Mouse (Mus musculus): ENCODE measurements around the gene Scpep1. TPM values are rescaled to one million over a fixed set of nuclear protein-coding genes. Genes with fewer than 3 reads are reported as not detected.

The Scpep1 gene
- polyA plus RNA-seq, 1 experiment from 2014 or later, result 81.0 TPM

GRCm38 (mm10) chr11:88934089-88935000 lies 20.9 kb downstream of the Scpep1 start:
- H3K9me3 ChIP-seq (replicated peaks), result no peaks in the 10 kb centered on the region
- no peak overlapping the region for H3K4me3 ChIP-seq
- WGBS, result 93% methylated on average over 19 of the region's 19 CpGs
- no peaks in the 10 kb centered on the region for H3K4me1 ChIP-seq
- no peak for DNase-seq (ENCODE audit: low spot score)
- no peaks in the 10 kb centered on the region for H3K27me3 ChIP-seq (ENCODE audit: low read depth, poor library complexity, severe bottlenecking)
- H3K36me3 ChIP-seq, result peaks cover 96% of the 10 kb centered on the region
- no peak overlapping the region for H3K27ac ChIP-seq (replicated peaks)

DNA sequence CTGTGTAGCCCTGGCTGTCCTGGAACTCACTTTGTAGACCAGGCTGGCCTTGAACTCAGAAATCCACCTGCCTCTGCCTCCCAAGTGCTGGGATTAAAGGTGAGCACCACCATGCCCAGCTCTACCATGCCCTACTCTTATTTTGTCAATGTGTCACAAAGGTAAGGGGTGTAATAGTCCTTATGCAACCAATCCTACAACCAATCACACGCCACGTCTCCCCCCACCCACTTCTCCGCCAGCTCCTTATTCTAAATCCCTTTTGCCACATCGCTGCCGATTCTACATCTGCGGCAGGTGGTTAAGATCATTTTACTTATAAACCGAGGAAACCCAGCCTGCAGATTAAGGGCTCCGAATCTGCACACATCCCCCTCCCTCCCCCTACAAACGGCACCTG lies 22.2 kb downstream of the Scpep1 start:
- peaks cover 97% of the 10 kb centered on the region for H3K36me3 ChIP-seq

DNA sequence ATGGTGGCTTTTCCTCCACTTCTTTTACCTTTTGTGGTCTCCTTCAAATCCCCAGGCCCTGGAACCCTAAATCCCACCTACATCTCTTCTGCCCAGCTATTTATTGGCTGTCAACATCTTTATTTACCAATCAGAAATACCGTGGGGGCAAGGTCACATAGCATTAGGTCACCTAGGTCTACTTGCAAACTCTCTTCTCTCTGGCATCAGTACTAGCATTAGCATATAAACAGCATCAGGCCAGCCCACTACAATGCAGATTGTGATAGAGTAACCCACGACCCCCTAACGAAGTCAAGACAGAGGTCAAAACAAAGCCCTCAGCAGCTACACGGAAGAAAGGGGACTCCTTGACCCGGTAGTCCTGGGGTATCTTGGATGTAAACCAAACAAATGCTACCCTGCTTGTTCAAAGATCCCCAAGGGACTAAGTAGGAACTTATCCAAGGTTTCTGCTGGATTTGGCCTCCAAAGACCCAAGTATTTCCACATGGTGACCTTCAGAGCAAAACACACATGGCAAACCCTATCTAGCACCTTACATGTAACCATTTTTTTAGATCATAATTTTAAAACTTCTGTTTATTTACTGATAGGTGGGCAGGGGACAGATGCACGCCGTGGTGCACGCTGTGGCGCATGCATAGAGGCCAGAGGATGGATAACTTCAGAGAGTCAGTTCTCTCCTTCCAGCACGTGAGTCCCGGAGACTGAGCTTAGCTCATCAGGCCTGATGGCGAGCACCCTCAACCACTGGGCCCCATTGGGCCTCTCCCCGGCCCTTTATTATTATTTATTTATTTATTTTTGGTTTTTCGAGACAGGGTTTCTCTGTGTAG lies 23.4 kb downstream of the Scpep1 start:
- H3K4me1 ChIP-seq, result no peaks in the 10 kb centered on the region
- H3K27me3 ChIP-seq (ENCODE audit: low read depth, poor library complexity, severe bottlenecking), result no peaks in the 10 kb centered on the region
- H3K4me3 ChIP-seq, result no peak overlapping the region
- 75% methylated on average over 14 of the region's 14 CpGs for WGBS
- no peak for DNase-seq (ENCODE audit: low spot score)
- H3K9me3 ChIP-seq (replicated peaks), result no peaks in the 10 kb centered on the region
- peaks cover 97% of the 10 kb centered on the region for H3K36me3 ChIP-seq
- no peak overlapping the region for H3K27ac ChIP-seq (replicated peaks)

More for the DNA sequence above, 22.2 kb downstream of the Scpep1 start:
- no peaks in the 10 kb centered on the region for H3K27me3 ChIP-seq (ENCODE audit: low read depth, poor library complexity, severe bottlenecking)
- DNase-seq (ENCODE audit: low spot score), result no peak
- no peak overlapping the region for H3K27ac ChIP-seq (replicated peaks)
- H3K9me3 ChIP-seq (replicated peaks), result no peaks in the 10 kb centered on the region
- 92% methylated on average over 9 of the region's 9 CpGs for WGBS
- no peaks in the 10 kb centered on the region for H3K4me1 ChIP-seq
- no peak overlapping the region for H3K4me3 ChIP-seq

DNA sequence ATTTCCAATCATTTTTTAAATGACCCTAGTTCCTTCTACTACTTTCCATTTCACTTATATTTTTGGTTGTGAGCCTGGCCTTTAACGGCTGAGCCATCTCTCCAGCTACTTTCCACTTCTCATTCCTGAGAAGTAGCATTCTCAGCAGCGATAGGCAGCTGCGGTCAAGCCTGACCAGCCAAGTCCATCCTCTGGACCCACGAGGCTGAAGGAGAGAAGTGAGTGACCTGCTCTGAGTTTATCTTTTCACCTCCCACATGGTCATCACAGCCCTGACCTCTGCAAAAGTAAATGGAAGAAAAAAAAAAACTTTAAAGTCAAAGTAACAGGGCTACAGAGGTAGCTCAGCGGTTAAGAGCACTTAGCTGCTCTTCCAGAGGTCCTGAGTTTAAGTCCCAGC lies 28.7 kb downstream of the Scpep1 start:
- no peaks in the 10 kb centered on the region for H3K4me1 ChIP-seq
- no peak overlapping the region for H3K4me3 ChIP-seq
- WGBS, result 90% methylated on average over 5 of the region's 5 CpGs
- H3K36me3 ChIP-seq, result peaks cover 96% of the 10 kb centered on the region
- H3K9me3 ChIP-seq (replicated peaks), result no peaks in the 10 kb centered on the region
- H3K27ac ChIP-seq (replicated peaks), result no peak overlapping the region
- H3K27me3 ChIP-seq (ENCODE audit: low read depth, poor library complexity, severe bottlenecking), result no peaks in the 10 kb centered on the region
- DNase-seq (ENCODE audit: low spot score), result no peak

DNA sequence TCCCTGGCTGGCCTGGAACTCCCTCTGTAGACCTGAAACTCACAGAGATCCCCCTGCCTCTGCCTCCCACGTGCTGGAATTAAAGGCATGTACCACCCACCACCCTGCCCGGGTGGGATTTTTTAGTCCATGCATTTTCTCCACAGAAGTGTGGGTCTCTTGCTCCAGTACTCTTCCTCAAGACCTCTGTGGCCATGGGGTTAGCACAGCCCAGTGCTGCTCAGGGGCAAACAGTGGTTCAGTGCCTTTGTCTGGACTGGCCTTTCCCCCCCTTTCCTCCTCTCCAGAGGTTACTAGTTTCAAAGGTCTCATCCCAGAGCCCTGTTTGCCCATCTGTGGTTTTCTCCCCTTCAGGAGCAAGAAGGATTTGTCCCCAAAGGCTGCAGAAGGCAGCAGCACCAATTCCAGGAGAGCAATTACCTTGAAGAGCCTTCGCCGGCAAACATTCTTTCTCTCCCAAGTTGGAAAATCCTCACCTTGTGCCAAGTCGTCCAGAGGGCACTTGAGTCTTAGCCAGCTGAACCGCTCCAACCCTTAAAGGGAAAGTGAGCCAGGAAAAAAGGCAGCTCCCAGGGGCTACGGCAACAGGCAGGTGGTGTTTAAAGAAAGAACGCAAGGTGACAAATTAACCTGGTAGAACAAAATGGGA lies 45.8 kb downstream of the Scpep1 start:
- H3K4me3 ChIP-seq, result no peak overlapping the region
- 90% methylated on average over 8 of the region's 8 CpGs for WGBS
- H3K27me3 ChIP-seq (ENCODE audit: low read depth, poor library complexity, severe bottlenecking), result no peaks in the 10 kb centered on the region
- no peak overlapping the region for H3K27ac ChIP-seq (replicated peaks)
- H3K9me3 ChIP-seq (replicated peaks), result 0 out of 2 replicates have a peak, but pooled peaks cover 7% of the 10 kb centered on the region
- no peaks in the 10 kb centered on the region for H3K4me1 ChIP-seq
- H3K36me3 ChIP-seq, result no peaks in the 10 kb centered on the region
- DNase-seq (ENCODE audit: low spot score), result no peak

GRCm38 (mm10) chr11:88908557-88909211 lies 46.6 kb downstream of the Scpep1 start:
- Histone ChIP-seq H3K27me3 (ENCODE audit: low read depth, poor library complexity, severe bottlenecking) (no peaks in the 10 kb centered on the region), H3K36me3 (no peaks in the 10 kb centered on the region), H3K9me3 (replicated peaks) (0 out of 2 replicates have a peak, but pooled peaks cover 7% of the 10 kb centered on the region), H3K4me1 (no peaks in the 10 kb centered on the region), H3K4me3 (no peak overlapping the region), H3K27ac (replicated peaks) (no peak overlapping the region)
- peak; percentile 36 for DNase-seq (ENCODE audit: low spot score)
- 100% methylated on average over 1 of the region's 1 CpGs for WGBS

DNA sequence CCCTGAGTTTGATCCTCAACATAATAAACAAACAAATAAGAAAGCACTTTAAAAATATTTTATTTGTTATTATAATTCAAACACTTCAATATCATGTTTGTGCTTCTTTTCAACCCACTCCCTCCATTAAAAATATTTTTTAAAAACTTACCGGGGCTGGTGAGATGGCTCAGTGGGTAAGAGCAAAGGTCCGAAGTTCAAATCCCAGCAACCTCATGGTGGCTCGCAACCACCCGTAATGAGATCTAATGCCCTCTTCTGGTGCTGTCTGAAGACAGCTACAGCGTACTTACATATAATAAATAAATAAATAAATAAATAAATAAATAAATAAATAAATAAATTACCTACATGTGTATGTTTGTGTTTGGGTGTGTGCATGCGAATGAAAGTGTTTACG lies 47.4 kb downstream of the Scpep1 start:
- no peak for DNase-seq (ENCODE audit: low spot score)
- WGBS, result 94% methylated on average over 7 of the region's 7 CpGs
- no peaks in the 10 kb centered on the region for H3K4me1 ChIP-seq
- no peak overlapping the region for H3K4me3 ChIP-seq
- no peaks in the 10 kb centered on the region for H3K27me3 ChIP-seq (ENCODE audit: low read depth, poor library complexity, severe bottlenecking)
- 0 out of 2 replicates have a peak, but pooled peaks cover 7% of the 10 kb centered on the region for H3K9me3 ChIP-seq (replicated peaks)
- no peaks in the 10 kb centered on the region for H3K36me3 ChIP-seq
- H3K27ac ChIP-seq (replicated peaks), result no peak overlapping the region

- no peaks in the 10 kb centered on the region for H3K36me3 ChIP-seq
- H3K9me3 ChIP-seq (replicated peaks), result 0 out of 2 replicates have a peak, but pooled peaks cover 5% of the 10 kb centered on the region
- no peaks in the 10 kb centered on the region for H3K27me3 ChIP-seq (ENCODE audit: low read depth, poor library complexity, severe bottlenecking)
- H3K27ac ChIP-seq (replicated peaks), result no peak overlapping the region
- no peak overlapping the region for H3K4me3 ChIP-seq
- WGBS, result 30% methylated on average over 2 of the region's 2 CpGs
- DNase-seq (ENCODE audit: low spot score), result no peak
- H3K4me1 ChIP-seq, result no peaks in the 10 kb centered on the region
Observed at GRCm38 (mm10) chr11:88905621-88906020, 49.6 kb downstream of the Scpep1 start.

DNA sequence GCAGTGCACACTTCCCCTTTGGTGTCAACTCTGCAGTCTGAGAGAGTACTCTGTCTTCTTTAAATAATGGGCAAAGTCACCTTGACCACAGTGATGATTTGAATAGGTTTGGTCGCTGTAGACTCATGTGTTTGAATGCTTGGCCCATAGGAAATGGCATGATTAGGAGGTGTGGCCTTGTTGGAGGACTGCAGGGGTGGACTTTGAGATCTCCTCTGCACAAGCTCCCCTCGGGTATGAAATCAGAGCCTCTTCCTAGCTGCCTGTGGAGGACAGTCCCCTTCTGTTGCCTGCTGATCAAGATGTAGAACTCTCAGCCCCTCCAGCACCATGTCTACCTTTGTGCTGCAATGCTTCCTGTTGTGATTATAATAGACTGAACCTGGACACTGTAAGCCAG lies 51.2 kb downstream of the Scpep1 start:
- Histone ChIP-seq H3K27me3 (ENCODE audit: low read depth, poor library complexity, severe bottlenecking) (no peaks in the 10 kb centered on the region), H3K4me1 (no peaks in the 10 kb centered on the region), H3K9me3 (replicated peaks) (no peaks in the 10 kb centered on the region), H3K4me3 (no peak overlapping the region), H3K36me3 (no peaks in the 10 kb centered on the region), H3K27ac (replicated peaks) (no peak overlapping the region)
- no peak for DNase-seq (ENCODE audit: low spot score)
- 80% methylated on average over 2 of the region's 2 CpGs for WGBS

DNA sequence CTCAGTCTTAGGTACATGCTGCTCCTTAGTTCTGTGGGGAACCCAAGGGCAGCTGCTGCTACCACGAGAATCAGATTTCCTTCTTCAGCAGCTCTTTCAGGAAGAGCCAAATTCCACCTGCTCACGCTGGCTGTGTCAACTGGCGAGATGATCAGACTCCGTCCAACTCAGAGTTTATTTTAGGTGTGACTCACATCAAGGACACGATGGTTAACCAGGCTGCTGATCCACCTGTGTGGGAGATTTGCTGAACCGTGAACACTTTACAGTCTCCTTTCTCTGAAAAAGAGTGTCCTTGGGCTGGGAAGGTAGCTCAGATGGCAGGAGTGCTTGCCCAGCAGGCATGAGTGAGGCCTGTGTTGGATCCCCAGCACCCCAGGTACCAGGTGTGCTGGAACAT lies 52.5 kb downstream of the Scpep1 start:
- Histone ChIP-seq H3K27ac (replicated peaks) (no peak overlapping the region), H3K4me1 (no peaks in the 10 kb centered on the region), H3K27me3 (ENCODE audit: low read depth, poor library complexity, severe bottlenecking) (peaks cover 7% of the 10 kb centered on the region), H3K36me3 (no peaks in the 10 kb centered on the region), H3K4me3 (no peak overlapping the region), H3K9me3 (replicated peaks) (no peaks in the 10 kb centered on the region)
- WGBS, result 86% methylated on average over 6 of the region's 6 CpGs
- DNase-seq (ENCODE audit: low spot score), result no peak

DNA sequence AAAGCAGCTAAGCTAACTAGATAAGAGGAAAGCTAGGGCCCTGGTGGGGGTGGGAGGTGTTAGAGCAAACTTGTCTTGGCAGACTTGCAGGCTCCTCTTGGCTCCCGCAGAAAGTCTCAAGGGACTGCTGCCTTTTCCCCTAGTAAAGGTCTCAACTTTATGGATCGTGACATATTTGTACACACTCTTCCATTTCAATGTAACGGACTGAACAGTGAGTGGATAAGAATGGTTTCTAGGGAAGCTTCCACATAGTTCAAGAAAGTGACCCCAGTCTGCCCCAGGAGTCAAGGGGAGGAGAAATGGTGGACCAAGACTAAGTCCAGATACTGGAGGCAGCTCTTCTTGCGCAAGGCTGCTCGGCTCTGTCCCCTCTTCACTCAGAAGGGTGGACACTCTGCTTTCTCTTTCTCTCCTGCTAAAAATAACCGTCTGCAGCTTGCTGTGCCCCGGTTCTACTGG lies 53.9 kb downstream of the Scpep1 start:
- Histone ChIP-seq H3K36me3 (no peaks in the 10 kb centered on the region), H3K27me3 (ENCODE audit: low read depth, poor library complexity, severe bottlenecking) (peaks cover 18% of the 10 kb centered on the region), H3K27ac (replicated peaks) (no peak overlapping the region), H3K4me3 (no peak overlapping the region), H3K9me3 (replicated peaks) (no peaks in the 10 kb centered on the region), H3K4me1 (no peaks in the 10 kb centered on the region)
- DNase-seq (ENCODE audit: low spot score), result no peak
- 90% methylated on average over 7 of the region's 7 CpGs for WGBS

DNA sequence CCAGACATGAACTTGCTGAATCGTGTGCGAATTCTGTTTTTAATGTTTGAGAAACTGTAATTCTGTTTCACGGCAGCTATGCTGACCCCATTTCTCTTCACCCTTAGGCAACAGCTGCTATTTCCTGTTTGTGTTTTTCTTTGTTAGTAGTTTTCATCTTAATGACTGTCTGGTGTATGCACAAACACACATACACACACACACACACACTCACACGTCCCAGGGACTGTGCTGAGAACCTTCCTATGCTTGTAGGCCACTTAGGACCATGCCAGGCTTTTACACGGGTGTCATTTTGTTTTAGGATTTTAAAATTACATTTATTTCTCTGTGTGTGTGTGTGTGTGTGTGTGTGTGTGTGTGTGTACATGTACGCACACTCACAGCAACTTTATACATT lies 55.7 kb downstream of the Scpep1 start:
- 93% methylated on average over 6 of the region's 6 CpGs for WGBS
- Histone ChIP-seq H3K4me3 (no peak overlapping the region), H3K9me3 (replicated peaks) (no peaks in the 10 kb centered on the region), H3K4me1 (no peaks in the 10 kb centered on the region), H3K36me3 (no peaks in the 10 kb centered on the region), H3K27ac (replicated peaks) (no peak overlapping the region), H3K27me3 (ENCODE audit: low read depth, poor library complexity, severe bottlenecking) (peaks cover 18% of the 10 kb centered on the region)
- no peak for DNase-seq (ENCODE audit: low spot score)

Data from midbrain, embryonic 10.5 days (tissue).